Mouse (Mus musculus) A20 (cell line): Measurements from ENCODE around the gene Aprt.

Source experiments
- DNase-seq: peaks from one replicate; pipeline ENCODE4 v3.0.0-alpha.2; 2011; ENCODE audit warnings: low read depth, low spot score

Aprt gene

GRCm38 (mm10) chr8:122537033-122537432, 39.7 kb downstream of the Aprt start:
- DNase-seq: no peak

DNA sequence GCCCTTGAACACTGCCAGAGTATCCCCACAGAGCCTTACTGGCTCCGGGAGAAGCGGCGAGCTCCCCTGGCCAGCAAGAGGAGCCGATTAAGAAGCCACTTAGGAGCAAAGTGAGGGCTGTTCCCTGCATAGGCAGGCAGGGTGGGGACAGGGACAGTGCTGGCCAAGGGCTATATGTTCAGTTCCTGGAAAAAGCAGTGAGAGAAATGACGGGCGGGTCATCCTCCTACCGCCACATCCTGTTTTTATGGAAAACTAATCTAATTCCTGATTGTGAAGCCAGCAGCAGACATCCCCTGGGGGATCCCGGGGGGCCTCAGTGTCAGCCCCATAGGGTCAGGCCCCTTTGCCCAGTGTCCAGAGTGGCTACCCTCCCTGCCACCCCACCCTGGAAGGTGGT, 45.4 kb downstream of the Aprt start:
- DNase-seq: no peak

DNA sequence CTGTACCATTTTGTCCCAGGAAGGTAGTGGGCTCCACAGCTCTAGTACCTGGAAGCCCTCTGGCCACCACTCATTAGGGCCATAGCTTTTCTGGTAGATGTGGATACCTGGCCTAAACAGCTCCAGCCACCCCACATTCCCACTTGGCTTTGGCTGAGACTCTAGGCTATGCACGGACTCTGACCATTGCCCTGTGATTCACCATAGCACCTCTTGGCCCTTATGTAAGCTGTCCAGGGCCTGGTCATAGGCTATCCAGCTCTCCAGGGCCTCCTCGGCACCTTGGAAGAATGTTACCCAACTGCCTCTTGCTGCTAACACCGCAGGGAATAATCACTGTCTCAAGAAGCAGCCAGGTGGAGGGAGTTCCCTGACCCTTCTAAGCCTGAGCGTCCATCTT, 47.5 kb downstream of the Aprt start:
- no peak for DNase-seq

DNA sequence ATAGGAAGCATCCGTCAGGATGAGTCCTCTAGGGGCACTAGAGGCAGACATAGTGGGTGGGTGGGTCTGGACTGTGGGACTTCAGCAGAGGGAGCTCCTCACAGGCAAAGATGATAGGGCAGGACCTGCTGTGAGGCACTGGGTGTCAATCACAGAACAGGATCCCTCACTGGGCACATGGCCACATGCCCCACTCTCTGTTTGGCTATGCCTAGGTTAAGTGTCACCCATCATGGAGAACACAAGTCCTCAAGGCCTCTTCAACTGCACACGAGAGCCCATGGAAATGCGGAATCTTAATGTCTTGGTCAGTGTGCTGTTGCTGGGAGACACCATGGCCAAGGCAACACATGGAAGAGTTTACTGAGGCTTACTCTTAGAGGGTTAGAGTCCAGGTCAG, 48.8 kb downstream of the Aprt start:
- DNase-seq: no peak

DNA sequence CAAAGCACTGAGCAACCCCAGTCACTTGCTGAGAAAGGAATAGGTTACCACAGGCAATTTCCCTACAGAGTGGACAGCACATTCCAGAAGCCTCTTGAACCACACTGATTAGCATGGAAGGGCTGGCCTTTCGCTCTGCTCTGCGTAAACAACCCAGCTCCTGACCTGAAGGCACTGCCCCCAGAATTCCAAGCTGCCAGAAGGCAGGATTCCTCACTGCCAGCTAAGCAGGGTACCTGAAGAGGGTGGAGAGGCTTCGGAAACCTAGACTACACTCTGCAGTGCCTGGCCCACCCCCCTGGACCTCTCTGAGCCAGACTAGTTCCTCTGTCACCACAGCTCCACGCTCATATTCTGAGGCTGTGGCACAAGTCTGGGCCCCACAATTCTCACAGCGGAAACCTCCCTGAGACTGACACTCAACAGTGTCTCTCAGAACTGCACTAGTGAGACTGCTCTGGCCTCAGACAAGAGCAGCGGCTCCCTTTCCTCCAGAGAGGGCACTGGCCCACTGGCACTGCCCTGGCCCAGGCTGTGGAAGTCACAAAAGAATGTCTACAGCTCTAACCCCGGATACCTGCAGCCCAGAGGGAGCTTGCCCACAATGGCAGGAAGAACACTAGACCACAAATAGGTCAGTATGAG, 50.1 kb downstream of the Aprt start:
- no peak for DNase-seq

GRCm38 (mm10) chr8:122526084-122526483, 50.6 kb downstream of the Aprt start:
- no peak for DNase-seq

DNA sequence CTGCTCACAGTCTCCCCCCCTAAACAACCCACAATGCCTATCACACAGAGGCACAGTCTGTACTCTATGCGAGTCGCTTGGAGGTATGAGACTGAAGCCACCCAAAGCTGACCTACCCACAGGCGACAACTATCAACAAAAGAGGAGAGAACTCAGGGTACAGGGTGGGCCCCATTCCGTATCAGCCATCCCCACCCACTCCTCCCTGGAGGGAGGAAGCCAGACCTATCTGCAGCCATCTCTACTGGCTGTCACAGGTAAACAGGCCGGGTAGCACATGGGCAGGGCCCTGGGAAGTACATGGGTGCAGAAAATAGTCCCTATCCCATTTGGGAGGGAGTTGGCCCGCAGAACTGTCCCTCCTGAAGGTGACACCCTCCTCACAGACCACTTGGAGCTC, 51.7 kb downstream of the Aprt start:
- no peak for DNase-seq
